Comparison of ENCODE assay signal across 8 mouse cellular contexts in the genomic region with DNA sequence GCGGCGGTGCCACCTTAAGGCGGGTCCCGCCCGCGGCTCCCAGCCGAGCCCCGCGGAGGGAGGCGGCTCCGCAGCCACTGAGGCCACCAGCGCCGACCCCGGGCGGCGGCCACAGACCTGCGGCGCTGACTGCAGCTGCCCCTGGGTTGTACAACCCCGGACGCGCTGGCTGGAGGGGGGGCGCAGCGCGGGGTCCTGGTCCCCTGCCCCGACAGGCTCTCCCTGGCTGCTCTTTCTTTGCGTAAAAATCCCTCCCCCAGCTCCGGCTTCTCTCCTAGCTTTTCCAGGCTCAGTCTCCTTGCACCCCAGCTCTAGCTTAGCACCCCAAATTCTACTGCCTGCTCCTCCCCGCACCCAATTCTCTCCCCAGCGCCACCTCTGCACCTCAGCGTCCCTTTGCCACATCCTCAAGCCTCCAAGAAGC. TPM values are rescaled to one million over a fixed set of nuclear protein-coding genes. Genes with fewer than 3 reads are reported as not detected.
DNase-seq lines count a peak whose midpoint lies in the region; ATAC-seq and TF ChIP-seq lines count a peak whose summit lies in the region.

No protein-coding gene starts in this region.

- no peaks in the 10 kb centered on the region for H3K36me3 ChIP-seq in forebrain, embryonic 14.5 days (ENCODE audit: control insufficient read depth, insufficient read depth, low read length)
- H3K36me3 ChIP-seq in intestine, embryonic 16.5 days (ENCODE audit: control insufficient read depth, insufficient read depth, low read length) = no peaks in the 10 kb centered on the region

- peak; percentile 48 for DNase-seq in lung, adult 2 months
- DNase-seq in lung, postnatal 25 days (ENCODE audit: low spot score) = no peak
- peak; percentile 70 for DNase-seq in adrenal gland, postnatal 25 days
- no peak for DNase-seq in forebrain, embryonic 14.5 days (ENCODE audit: low spot score)
- DNase-seq in lung, postnatal 10 days = peak; percentile 58
- DNase-seq in testis, postnatal 14 days (ENCODE audit: low spot score) = peak; percentile 28
- DNase-seq in MN1 (ENCODE audit: low spot score) = no peak

- WGBS in lung, adult 2 months = under 1% methylated on average over 30 of the region's 30 CpGs
- WGBS in forebrain, embryonic 14.5 days = under 1% methylated on average over 29 of the region's 30 CpGs
- under 1% methylated on average over 27 of the region's 30 CpGs for WGBS in intestine, embryonic 16.5 days

- H3K9me3 ChIP-seq in forebrain, embryonic 14.5 days (replicated peaks; ENCODE audit: control insufficient read depth, low read length) = no peaks in the 10 kb centered on the region
- H3K9me3 ChIP-seq in intestine, embryonic 16.5 days (ENCODE audit: control insufficient read depth, low read length) = no peaks in the 10 kb centered on the region

- peak overlapping the region; percentile 68 for H3K9ac ChIP-seq in forebrain, embryonic 14.5 days (ENCODE audit: low read length)
- H3K9ac ChIP-seq in intestine, embryonic 16.5 days (ENCODE audit: low read depth, low read length) = peak overlapping the region; percentile 77

- peak overlapping the region; percentile 61 for H3K4me3 ChIP-seq in lung, adult 2 months (replicated peaks; ENCODE audit: extremely low read depth, low read depth, low read length)
- peak overlapping the region; percentile 50 for H3K4me3 ChIP-seq in forebrain, embryonic 14.5 days (ENCODE audit: low read depth, low read length)
- H3K4me3 ChIP-seq in intestine, embryonic 16.5 days (ENCODE audit: low read length) = peak overlapping the region; percentile 69

- H3K27ac ChIP-seq in forebrain, embryonic 14.5 days (ENCODE audit: low read depth, low read length) = no peak overlapping the region
- H3K27ac ChIP-seq in intestine, embryonic 16.5 days (ENCODE audit: low read length) = peak overlapping the region; percentile 46; the same call in 1 of the 2 replicates

- no peak for ATAC-seq in forebrain, embryonic 14.5 days
- no peak for ATAC-seq in intestine, embryonic 16.5 days

- peaks cover 24% of the 10 kb centered on the region for H3K27me3 ChIP-seq in forebrain, embryonic 14.5 days (replicated peaks; ENCODE audit: control insufficient read depth, insufficient read depth, low read length)
- H3K27me3 ChIP-seq in intestine, embryonic 16.5 days (replicated peaks; ENCODE audit: control insufficient read depth, insufficient read depth, low read length) = no peaks in the 10 kb centered on the region

- peak; percentile 19; the same call in 1 of the 2 replicates for TF ChIP-seq POLR2A in lung, adult 2 months (IDR thresholded peaks at IDR 0.05; ENCODE audit: borderline replicate concordance, extremely low read depth, low read depth, low read length)

- no peak for TF ChIP-seq CTCF in lung, adult 2 months (IDR thresholded peaks at IDR 0.05; ENCODE audit: insufficient read depth, low read length)

- H3K4me1 ChIP-seq in lung, adult 2 months (ENCODE audit: control insufficient read depth, insufficient read depth, low read length) = peaks cover 5% of the 10 kb centered on the region; the same call in 1 of the 2 replicates
- peaks cover 26% of the 10 kb centered on the region for H3K4me1 ChIP-seq in forebrain, embryonic 14.5 days (ENCODE audit: control insufficient read depth, insufficient read depth, low read length)
- H3K4me1 ChIP-seq in intestine, embryonic 16.5 days (ENCODE audit: control insufficient read depth, insufficient read depth, low read length) = peaks cover 39% of the 10 kb centered on the region

- H3K4me2 ChIP-seq in forebrain, embryonic 14.5 days (ENCODE audit: low read length) = peak overlapping the region; percentile 70
- H3K4me2 ChIP-seq in intestine, embryonic 16.5 days (ENCODE audit: low read depth, low read length) = peak overlapping the region; percentile 89

RNA-seq across cellular contexts. Expression of gene Tle2, which starts 0.9 kb away (rescaled TPM):
- polyA plus RNA-seq in lung, adult 2 months (2012; rRNA removed) = 164 and 218 TPM in 2 replicates
- 52.8 and 67.8 TPM in 2 replicates for total RNA-seq in adrenal gland, postnatal 25 days (2021)
- polyA plus RNA-seq in forebrain, embryonic 14.5 days (2014; fragmentation: Nextera tagmentation; extraction: Ambion mirVana) = 12.0 and 17.2 TPM in 2 replicates
- 12.6 and 13.6 TPM in 2 replicates for polyA plus RNA-seq in intestine, embryonic 16.5 days (2015; fragmentation: Nextera tagmentation; extraction: Ambion mirVana)

RNA-seq across cellular contexts. Expression of gene Aes, which starts 15.9 kb away (rescaled TPM):
- polyA plus RNA-seq in lung, adult 2 months (2012; rRNA removed) = 1,275 and 1,423 TPM in 2 replicates
- total RNA-seq in adrenal gland, postnatal 25 days (2021) = 983 and 1,070 TPM in 2 replicates
- 415 and 532 TPM in 2 replicates for polyA plus RNA-seq in forebrain, embryonic 14.5 days (2014; fragmentation: Nextera tagmentation; extraction: Ambion mirVana)
- polyA plus RNA-seq in intestine, embryonic 16.5 days (2015; fragmentation: Nextera tagmentation; extraction: Ambion mirVana) = 473 and 518 TPM in 2 replicates

RNA-seq across cellular contexts. Expression of gene Tle6, which starts 25.7 kb away (rescaled TPM):
- 33.3 and 41.6 TPM in 2 replicates for polyA plus RNA-seq in lung, adult 2 months (2012; rRNA removed)
- 26.4 and 37.4 TPM in 2 replicates for total RNA-seq in adrenal gland, postnatal 25 days (2021)
- polyA plus RNA-seq in forebrain, embryonic 14.5 days (2014; fragmentation: Nextera tagmentation; extraction: Ambion mirVana) = 2.4 and 2.5 TPM in 2 replicates
- polyA plus RNA-seq in intestine, embryonic 16.5 days (2015; fragmentation: Nextera tagmentation; extraction: Ambion mirVana) = 21.0 and 22.7 TPM in 2 replicates

RNA-seq across cellular contexts. Expression of gene Gna11, which starts 30.2 kb away (rescaled TPM):
- 114 and 117 TPM in 2 replicates for polyA plus RNA-seq in lung, adult 2 months (2012; rRNA removed)
- total RNA-seq in adrenal gland, postnatal 25 days (2021) = 76.8 and 77.9 TPM in 2 replicates
- polyA plus RNA-seq in forebrain, embryonic 14.5 days (2014; fragmentation: Nextera tagmentation; extraction: Ambion mirVana) = 97.6 and 98.9 TPM in 2 replicates
- 296 and 339 TPM in 2 replicates for polyA plus RNA-seq in intestine, embryonic 16.5 days (2015; fragmentation: Nextera tagmentation; extraction: Ambion mirVana)

RNA-seq across cellular contexts. Expression of gene BC025920, which starts 30.9 kb away (rescaled TPM):
- 0.57 and 1.1 TPM in 2 replicates for polyA plus RNA-seq in lung, adult 2 months (2012; rRNA removed)
- 2.4 and 2.6 TPM in 2 replicates for total RNA-seq in adrenal gland, postnatal 25 days (2021)
- 0.81 and 1.0 TPM in 2 replicates for polyA plus RNA-seq in forebrain, embryonic 14.5 days (2014; fragmentation: Nextera tagmentation; extraction: Ambion mirVana)
- 0.61 and 1.2 TPM in 2 replicates for polyA plus RNA-seq in intestine, embryonic 16.5 days (2015; fragmentation: Nextera tagmentation; extraction: Ambion mirVana)

Comparison
In these comparisons a context has a peak if more than half of its experiments do, and no peak if none do; other contexts are left out.
1. DNase-seq: peak in lung, adult 2 months (single experiment), adrenal gland, postnatal 25 days (single experiment), lung, postnatal 10 days (single experiment) and testis, postnatal 14 days (single experiment); none in lung, postnatal 25 days (single experiment), forebrain, embryonic 14.5 days (single experiment) and MN1 (single experiment).
2. Peak in every context shown above with its lines, with median percentiles within 50 percentile points of each other: H3K4me3 ChIP-seq.